Mouse (Mus musculus) bone marrow macrophage, adult 2 months (primary cell): ENCODE results near the gene Hibch.

Experiments used
- CTCF ChIP-seq: IDR thresholded peaks from 2 replicates; pipeline ENCODE4 v1.5.1; 2012; ENCODE audit warnings: low read depth, mild to moderate bottlenecking, low read length, moderate library complexity
- POLR2A ChIP-seq: IDR thresholded peaks from 2 replicates; pipeline ENCODE4 v1.6.1; 2012; ENCODE audit warnings: mild to moderate bottlenecking, low read depth, low read length, borderline replicate concordance

GRCm38 (mm10) chr1:52954456-52954855, 109.7 kb downstream of the Hibch start:
- TF ChIP-seq CTCF = no peak
- TF ChIP-seq POLR2A = no peak
